Mouse (Mus musculus) neural tube, embryonic 14.5 days (tissue): ENCODE data around the gene Map3k12. TPM values are rescaled to one million over a fixed set of nuclear protein-coding genes. Genes with fewer than 3 reads are reported as not detected.

ENCODE experiments used
- ATAC-seq: fragments of 200-750 bp; cut with Nextera tagmentation; 2 replicates; pipeline ENCODE4 v1.8.0; 2017; ENCODE audit warnings: low read depth, mild to moderate bottlenecking, moderate TSS enrichment, moderate library complexity
- H3K27ac ChIP-seq: fragments of 300-500 bp; sonication (generic); 2 replicates; pipeline ENCODE4 v1.5.1; 2014; ENCODE audit warnings: low read depth, mild to moderate bottlenecking, control low read depth, low read length, moderate library complexity, mixed read lengths
- H3K27me3 ChIP-seq: fragments of 300-500 bp; sonication (generic); 2 replicates; pipeline ENCODE4 v1.6.1; 2014; ENCODE audit warnings: low read length; ENCODE audit not compliant: control insufficient read depth, insufficient read depth
- H3K36me3 ChIP-seq: fragments of 300-500 bp; sonication (generic); 2 replicates; pipeline ENCODE4 v1.6.1; 2014; ENCODE audit warnings: low read length, mixed read lengths; ENCODE audit not compliant: control insufficient read depth, insufficient read depth
- H3K4me1 ChIP-seq: fragments of 300-500 bp; sonication (generic); 2 replicates; pipeline ENCODE4 v1.6.1; 2014; ENCODE audit warnings: low read length; ENCODE audit not compliant: control insufficient read depth, insufficient read depth
- H3K4me2 ChIP-seq: fragments of 300-500 bp; sonication (generic); 2 replicates; pipeline ENCODE4 v1.6.1; 2014; ENCODE audit warnings: mild to moderate bottlenecking, low read depth, low read length, control low read depth
- H3K4me3 ChIP-seq: fragments of 300-500 bp; sonication (generic); 2 replicates; pipeline ENCODE4 v1.5.1; 2014; ENCODE audit warnings: low read depth, low read length, control low read depth, mixed read lengths
- H3K9ac ChIP-seq: fragments of 300-500 bp; sonication (generic); replicated peaks from 2 replicates; pipeline ENCODE4 v1.6.1; 2014; ENCODE audit warnings: low read depth, mild to moderate bottlenecking, control low read depth, low read length, mixed read lengths
- H3K9me3 ChIP-seq: fragments of 300-500 bp; sonication (generic); 2 replicates; pipeline ENCODE4 v1.6.1; 2016; ENCODE audit warnings: low read length; ENCODE audit not compliant: control insufficient read depth
- WGBS: fragments of 180-500 bp; shearing (Covaris S2); extraction: QIAGEN DNeasy Blood & Tissue Kit; methylation state at CpG from one replicate; pipeline ENCODE4 v1.1.7; 2014; 5-methylcytosine and 5-hydroxymethylcytosine counted together
- polyA plus RNA-seq: library from polyadenylated mRNA; unstranded; fragments of >200 nt; fragmentation: Nextera tagmentation; extraction: Ambion mirVana; gene quantifications from 2 replicates; pipeline ENCODE4 v1.2.1, GENCODE M21; 2014

Map3k12 gene
- polyA plus RNA-seq, 1 experiment from 2014 or later, result 48.8 TPM

DNA sequence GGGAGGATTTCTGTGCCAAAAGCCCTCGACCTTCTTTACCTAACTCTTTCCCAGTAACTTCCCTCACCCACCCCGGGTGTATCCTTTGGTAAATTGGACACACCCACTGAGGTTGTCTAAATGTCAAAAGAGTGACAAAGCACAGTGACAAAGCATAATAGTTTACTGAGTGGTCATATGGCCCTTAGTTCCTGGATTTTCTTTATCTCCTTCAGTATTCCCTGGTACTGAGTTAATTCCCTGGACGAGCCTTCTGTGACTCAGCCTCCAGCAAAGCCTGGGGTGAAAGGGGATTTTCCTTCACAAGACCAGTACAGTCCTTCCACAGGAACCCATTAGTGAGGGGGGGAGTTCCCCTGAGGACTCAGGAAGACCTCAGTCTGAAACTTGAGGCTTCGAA lies 55.9 kb downstream of the Map3k12 start:
- WGBS, result 74% methylated on average over 4 of the region's 4 CpGs
- H3K4me1 ChIP-seq, result 0 out of 2 replicates have a peak, but pooled peaks cover 8% of the 10 kb centered on the region
- ATAC-seq, result no peak

DNA sequence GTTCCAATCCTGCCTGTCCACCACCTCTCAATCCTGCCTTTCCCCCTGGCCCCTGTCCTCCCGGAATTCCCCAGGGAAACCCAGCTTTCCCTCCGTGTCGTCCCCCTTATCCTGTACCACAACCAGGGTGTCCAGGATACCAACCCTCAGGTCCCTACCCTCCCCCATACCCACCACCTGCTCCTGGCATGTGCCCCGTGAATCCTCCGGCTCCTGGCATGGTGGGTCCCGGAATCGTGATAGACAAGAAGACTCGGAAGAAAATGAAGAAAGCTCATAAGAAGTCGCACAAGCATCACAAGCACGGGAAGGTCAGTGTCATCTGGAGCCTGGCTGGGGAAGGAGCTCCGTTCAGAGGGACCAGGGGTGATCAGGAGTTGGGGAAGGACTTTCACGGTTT lies 56.5 kb downstream of the Map3k12 start:
- H3K4me2 ChIP-seq, result no peak overlapping the region

More for the DNA sequence above, 55.9 kb downstream of the Map3k12 start:
- no peak overlapping the region for H3K27ac ChIP-seq
- no peak overlapping the region for H3K9ac ChIP-seq
- no peak overlapping the region for H3K4me3 ChIP-seq
- H3K9me3 ChIP-seq, result no peaks in the 10 kb centered on the region
- H3K4me2 ChIP-seq, result no peak overlapping the region
- H3K27me3 ChIP-seq, result no peaks in the 10 kb centered on the region
- peaks cover 3% of the 10 kb centered on the region; the same call in 1 of the 2 replicates for H3K36me3 ChIP-seq

DNA sequence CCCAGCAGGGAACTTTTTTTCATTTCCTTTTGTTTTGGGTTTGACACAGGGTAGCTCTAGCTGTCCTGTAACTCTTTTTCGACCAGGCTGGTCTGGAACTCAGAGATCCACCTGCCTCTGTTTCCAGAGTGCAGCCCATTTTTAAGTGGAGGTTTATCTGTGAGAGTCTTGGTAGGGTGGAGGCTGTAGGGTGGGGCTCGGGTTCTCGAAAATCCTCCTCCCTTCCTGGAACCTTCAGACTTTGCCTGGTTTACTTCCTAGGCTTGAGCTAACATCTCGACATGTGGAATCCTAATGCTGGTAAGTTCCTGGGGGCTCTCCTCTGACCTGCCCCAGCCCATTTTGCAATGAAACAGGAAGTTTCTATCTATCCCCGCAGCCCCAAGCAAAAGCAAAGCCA lies 57.0 kb downstream of the Map3k12 start:
- no peak for ATAC-seq
- 0 out of 2 replicates have a peak, but pooled peaks cover 8% of the 10 kb centered on the region for H3K4me1 ChIP-seq
- WGBS, result 72% methylated on average over 5 of the region's 5 CpGs
- no peak overlapping the region; the same call in 1 of the 2 replicates for H3K9ac ChIP-seq
- H3K4me3 ChIP-seq, result no peak overlapping the region
- peak overlapping the region; percentile 66 for H3K4me2 ChIP-seq
- H3K36me3 ChIP-seq, result peaks cover 3% of the 10 kb centered on the region; the same call in 1 of the 2 replicates
- no peak overlapping the region for H3K27ac ChIP-seq
- H3K27me3 ChIP-seq, result no peaks in the 10 kb centered on the region
- H3K9me3 ChIP-seq, result no peaks in the 10 kb centered on the region

More for the DNA sequence above, 56.5 kb downstream of the Map3k12 start:
- H3K27me3 ChIP-seq, result no peaks in the 10 kb centered on the region
- H3K4me1 ChIP-seq, result 0 out of 2 replicates have a peak, but pooled peaks cover 8% of the 10 kb centered on the region
- ATAC-seq, result no peak
- no peaks in the 10 kb centered on the region for H3K9me3 ChIP-seq
- H3K27ac ChIP-seq, result no peak overlapping the region
- H3K4me3 ChIP-seq, result no peak overlapping the region
- H3K9ac ChIP-seq, result no peak overlapping the region
- WGBS, result 84% methylated on average over 12 of the region's 12 CpGs
- H3K36me3 ChIP-seq, result peaks cover 3% of the 10 kb centered on the region; the same call in 1 of the 2 replicates

DNA sequence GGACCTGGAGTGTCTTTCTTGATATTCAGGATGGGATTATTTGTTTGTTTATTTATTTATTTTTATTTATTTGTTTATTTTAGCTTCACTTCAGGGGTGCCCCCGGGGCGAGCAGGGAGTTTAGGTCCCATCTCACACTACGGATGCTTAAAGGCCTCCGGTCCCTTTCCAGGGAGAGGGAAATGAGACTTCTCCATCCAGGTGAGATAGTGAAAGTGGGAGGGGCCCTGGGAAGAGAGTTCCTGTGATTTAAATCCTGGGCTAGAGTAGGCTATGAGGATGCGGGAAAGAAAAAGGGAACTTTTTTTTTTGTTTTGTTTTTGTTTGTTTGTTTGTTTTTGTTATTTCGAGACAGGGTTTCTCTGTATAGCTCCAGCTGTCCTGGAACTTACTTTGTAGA lies 57.5 kb downstream of the Map3k12 start:
- ATAC-seq, result no peak
- H3K27ac ChIP-seq, result no peak overlapping the region
- H3K4me2 ChIP-seq, result peak overlapping the region; percentile 66
- peaks cover 3% of the 10 kb centered on the region; the same call in 1 of the 2 replicates for H3K36me3 ChIP-seq
- 0 out of 2 replicates have a peak, but pooled peaks cover 8% of the 10 kb centered on the region for H3K4me1 ChIP-seq
- H3K9ac ChIP-seq, result peak overlapping the region; percentile 42; the same call in 1 of the 2 replicates
- H3K9me3 ChIP-seq, result no peaks in the 10 kb centered on the region
- WGBS, result 37% methylated on average over 6 of the region's 6 CpGs
- no peaks in the 10 kb centered on the region for H3K27me3 ChIP-seq
- peak overlapping the region; percentile 41 for H3K4me3 ChIP-seq

DNA sequence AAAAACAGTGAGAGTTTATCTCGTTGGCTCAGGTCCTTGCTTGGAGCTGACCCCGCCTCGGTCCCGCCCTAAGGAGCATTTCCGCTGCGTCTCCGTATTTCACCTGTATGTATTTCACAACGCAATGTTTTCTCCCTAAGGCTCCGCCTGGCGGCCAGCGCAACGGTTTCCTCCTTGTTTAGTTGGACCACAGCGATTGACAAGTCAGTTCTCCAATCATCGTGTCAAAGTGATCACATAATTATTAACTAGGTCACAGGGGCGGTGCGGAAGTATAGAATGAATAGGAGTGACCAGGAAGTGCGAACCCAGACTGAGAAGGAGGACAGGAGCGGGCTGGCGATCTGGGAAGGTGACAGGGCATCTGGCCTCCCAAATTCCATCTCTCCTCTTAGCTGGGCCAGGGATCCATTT lies 58.0 kb downstream of the Map3k12 start, which contains the start of gene Prr13:
Gene Prr13, plus strand, starts transcription at position 125 of the 414 bp plus-strand sequence.
- no peak within 1 kb of the TSS for H3K27ac ChIP-seq
- WGBS, result under 1% methylated on average over 19 of the region's 19 CpGs
- H3K36me3 ChIP-seq, result peaks cover 3% of the 10 kb centered on the region; the same call in 1 of the 2 replicates
- ATAC-seq, result peak; percentile 85
- peak within 1 kb of the TSS; percentile 41 for H3K4me3 ChIP-seq
- 0 out of 2 replicates have a peak, but pooled peaks cover 8% of the 10 kb centered on the region for H3K4me1 ChIP-seq
- peak within 1 kb of the TSS; percentile 42; the same call in 1 of the 2 replicates for H3K9ac ChIP-seq
- H3K27me3 ChIP-seq, result no peaks in the 10 kb centered on the region
- peak within 1 kb of the TSS; percentile 66 for H3K4me2 ChIP-seq
- no peaks in the 10 kb centered on the region for H3K9me3 ChIP-seq

DNA sequence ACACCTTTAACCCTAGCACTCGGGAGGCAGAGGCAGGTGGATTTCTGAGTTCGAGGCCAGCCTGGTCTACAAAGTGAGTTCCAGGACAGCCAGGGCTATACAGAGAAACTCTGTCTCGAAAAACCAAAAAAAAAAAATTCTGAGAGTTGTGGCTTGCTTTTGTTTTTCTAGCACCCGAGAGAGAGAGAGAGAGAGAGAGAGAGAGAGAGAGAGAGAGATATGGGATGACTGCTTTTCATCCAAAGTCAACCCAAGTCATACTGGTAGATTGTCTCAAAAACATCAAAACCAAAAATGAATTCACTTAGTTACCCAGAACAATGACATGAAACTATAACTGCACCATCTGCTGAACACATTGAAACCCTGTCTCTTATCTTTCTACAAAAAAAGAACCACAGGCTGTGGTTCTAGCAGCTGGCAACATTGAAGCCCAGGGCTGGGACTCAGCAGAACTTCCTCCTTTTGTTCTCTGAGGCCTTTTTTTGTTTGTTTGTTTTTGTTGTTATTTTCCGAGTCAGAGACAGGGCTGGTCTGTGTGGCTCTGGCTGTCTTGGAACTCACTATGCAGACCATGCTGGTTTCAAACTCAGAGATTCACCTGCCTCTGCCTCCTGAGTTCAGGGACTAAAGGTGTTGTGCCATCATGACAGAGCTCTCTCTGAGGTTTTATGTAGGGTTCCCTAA lies 58.7 kb downstream of the Map3k12 start:
- WGBS, result 84% methylated on average over 5 of the region's 5 CpGs
- H3K9me3 ChIP-seq, result no peaks in the 10 kb centered on the region
- peak overlapping the region; percentile 66 for H3K4me2 ChIP-seq
- no peak overlapping the region for H3K9ac ChIP-seq
- 0 out of 2 replicates have a peak, but pooled peaks cover 8% of the 10 kb centered on the region for H3K4me1 ChIP-seq
- peaks cover 3% of the 10 kb centered on the region; the same call in 1 of the 2 replicates for H3K36me3 ChIP-seq
- no peak overlapping the region for H3K27ac ChIP-seq
- no peak for ATAC-seq
- no peaks in the 10 kb centered on the region for H3K27me3 ChIP-seq
- peak overlapping the region; percentile 41 for H3K4me3 ChIP-seq

DNA sequence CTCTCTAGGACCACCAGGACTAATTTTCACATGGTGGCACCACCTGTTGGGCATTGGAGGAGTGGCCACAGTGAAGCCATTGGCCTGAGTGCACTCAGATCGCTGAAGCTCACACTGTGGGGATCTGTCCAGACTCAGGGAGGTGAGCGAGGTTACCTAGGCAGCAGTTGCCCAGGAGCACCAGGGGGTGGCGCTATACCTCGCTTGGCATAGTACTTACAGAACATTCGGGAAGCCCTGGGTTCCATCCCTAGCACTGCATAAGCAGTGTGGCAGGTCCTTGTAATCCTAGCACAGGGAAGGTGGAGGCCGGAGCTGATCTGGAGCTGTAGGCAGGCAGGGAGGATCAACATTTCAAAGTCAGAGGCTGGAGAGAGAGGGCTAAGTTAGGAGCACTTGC lies 60.9 kb downstream of the Map3k12 start:
- Histone ChIP-seq H3K27me3 (no peaks in the 10 kb centered on the region), H3K9me3 (no peaks in the 10 kb centered on the region), H3K4me3 (no peak overlapping the region), H3K9ac (no peak overlapping the region), H3K36me3 (no peaks in the 10 kb centered on the region), H3K4me2 (no peak overlapping the region), H3K27ac (no peak overlapping the region), H3K4me1 (0 out of 2 replicates have a peak, but pooled peaks cover 8% of the 10 kb centered on the region)
- no peak for ATAC-seq
- 38% methylated on average over 6 of the region's 6 CpGs for WGBS

DNA sequence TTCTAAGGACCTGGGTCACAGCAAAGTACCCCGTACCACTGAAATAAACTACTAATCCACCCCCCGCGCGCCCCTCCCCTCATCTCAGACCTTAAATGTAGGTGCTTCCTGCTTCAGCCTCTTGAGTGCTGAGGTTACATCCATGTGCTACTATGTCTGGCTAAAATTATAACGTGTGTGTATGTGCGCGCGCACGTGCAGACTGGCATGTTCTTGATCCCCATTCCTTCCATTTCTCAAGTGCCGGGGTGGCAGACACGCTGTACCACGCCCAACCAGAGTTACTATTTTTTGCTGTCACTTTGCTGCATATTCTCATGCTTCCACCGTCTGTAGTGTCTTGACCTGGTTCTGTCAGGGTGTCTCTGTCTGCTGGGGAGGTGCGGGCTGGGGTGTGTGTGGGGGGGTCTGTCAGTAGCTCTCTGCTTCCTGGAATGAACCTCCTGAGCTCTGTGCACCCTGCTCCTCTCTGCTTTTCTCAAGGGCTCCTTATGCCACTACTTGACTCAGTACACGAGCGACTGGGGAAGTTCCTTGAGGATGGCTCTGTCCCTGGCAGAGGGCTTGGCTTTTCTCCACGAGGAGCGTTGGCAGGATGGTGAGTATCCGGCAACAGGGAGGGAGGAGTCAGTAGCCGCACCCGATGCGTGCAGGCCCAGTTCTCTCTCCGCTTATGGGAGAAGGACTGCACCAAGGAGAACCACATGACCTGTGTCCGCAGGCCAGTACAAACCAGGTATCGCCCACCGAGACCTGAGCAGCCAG lies 65.0 kb downstream of the Map3k12 start:
- no peak overlapping the region for H3K9ac ChIP-seq
- no peak overlapping the region for H3K27ac ChIP-seq
- H3K36me3 ChIP-seq, result no peaks in the 10 kb centered on the region
- no peaks in the 10 kb centered on the region for H3K27me3 ChIP-seq
- WGBS, result 83% methylated on average over 26 of the region's 26 CpGs
- no peak overlapping the region for H3K4me2 ChIP-seq
- ATAC-seq, result no peak
- no peaks in the 10 kb centered on the region for H3K9me3 ChIP-seq
- no peaks in the 10 kb centered on the region for H3K4me1 ChIP-seq
- H3K4me3 ChIP-seq, result no peak overlapping the region
